Mouse (Mus musculus): ENCODE measurements around the gene Nrde2. TPM values are rescaled to one million over a fixed set of nuclear protein-coding genes. Genes with fewer than 3 reads are reported as not detected.

The Nrde2 gene
- polyA plus RNA-seq (2015; fragmentation: Nextera tagmentation; extraction: Ambion mirVana) = 7.8 and 8.6 TPM in 2 replicates

DNA sequence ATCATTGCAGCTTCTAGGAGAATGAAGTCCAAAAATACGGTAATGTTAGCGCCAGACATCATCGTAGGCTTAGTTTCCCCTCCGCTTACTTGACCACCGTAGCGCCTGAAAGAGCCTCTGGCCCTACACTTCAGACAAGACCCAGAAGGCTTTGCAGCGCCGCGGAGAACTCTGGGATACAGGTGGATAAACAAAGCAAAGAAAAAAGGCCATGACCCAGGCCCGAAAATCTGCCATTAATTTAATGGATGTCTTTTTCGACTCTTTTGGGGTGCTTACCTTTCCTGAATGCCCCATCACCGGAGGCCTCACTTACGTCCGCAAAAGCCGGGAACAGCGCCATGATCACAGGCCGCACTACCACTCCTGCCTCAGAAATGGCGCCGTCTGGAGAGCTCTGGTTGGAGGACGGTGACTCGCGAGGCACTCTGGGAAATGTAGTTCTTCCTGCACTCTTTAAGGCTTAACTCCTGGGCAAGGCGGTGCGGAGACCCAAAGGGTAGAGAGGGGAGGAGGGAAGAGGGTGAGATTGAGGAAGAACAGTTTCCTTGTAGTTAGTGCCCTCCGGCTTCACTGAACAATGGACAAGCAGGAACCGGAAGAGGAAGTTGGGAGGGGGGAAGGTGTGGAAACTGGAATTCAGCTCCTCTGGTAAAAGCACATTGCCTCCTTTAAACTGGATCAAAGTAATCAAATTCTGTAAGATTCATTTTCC is at the start of gene Nrde2:
TSS of gene Nrde2 (minus strand) at position 393 of the 715 bp plus-strand sequence.
- peak within 1 kb of the TSS; percentile 53 for H3K9ac ChIP-seq (ENCODE audit: low read depth, low read length)
- peak within 1 kb of the TSS; percentile 68 for H3K4me2 ChIP-seq (replicated peaks; ENCODE audit: low read depth)
- no peaks in the 10 kb centered on the region for H3K27me3 ChIP-seq (replicated peaks; ENCODE audit: control insufficient read depth, insufficient read depth, low read length)
- no peaks in the 10 kb centered on the region for H3K9me3 ChIP-seq (ENCODE audit: control insufficient read depth)
- peak; percentile 36 for TF ChIP-seq CTCF (IDR thresholded peaks at IDR 0.05; ENCODE audit: low read depth)
- peak within 1 kb of the TSS; percentile 47 for H3K4me3 ChIP-seq (ENCODE audit: low read depth, low read length)
- ATAC-seq = peak; percentile 96
- 0 out of 2 replicates have a peak, but pooled peaks cover 3% of the 10 kb centered on the region for H3K4me1 ChIP-seq (replicated peaks; ENCODE audit: control insufficient read depth, insufficient read depth, low read length)
- peak within 1 kb of the TSS; percentile 46; the same call in 1 of the 2 replicates for H3K27ac ChIP-seq (ENCODE audit: low read depth, low read length)
- under 1% methylated on average over 26 of the region's 26 CpGs for WGBS
- H3K36me3 ChIP-seq (ENCODE audit: control insufficient read depth, insufficient read depth) = no peaks in the 10 kb centered on the region

DNA sequence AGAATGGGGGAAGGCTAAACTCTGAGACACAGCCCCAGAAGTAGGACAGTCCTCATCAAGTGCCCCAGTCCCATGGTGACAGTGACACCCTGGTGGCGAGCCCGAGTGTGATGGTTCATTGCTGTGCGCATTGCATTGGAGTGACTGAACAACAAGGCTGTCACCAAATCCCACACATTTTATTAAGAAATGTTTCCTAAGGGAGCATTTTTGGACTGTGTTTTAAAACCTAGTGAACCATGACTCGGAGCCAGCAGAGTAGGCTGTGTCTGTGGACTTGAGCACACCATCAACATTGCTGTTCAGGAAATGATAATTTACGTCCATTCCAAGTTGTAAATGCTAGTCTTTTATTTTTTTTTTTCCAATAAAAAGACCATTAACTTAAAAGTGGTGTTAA is 47.5 kb upstream of the Nrde2 start:
- Histone ChIP-seq H3K4me2 (replicated peaks; ENCODE audit: low read depth) (no peak overlapping the region), H3K9me3 (ENCODE audit: control insufficient read depth) (no peaks in the 10 kb centered on the region), H3K9ac (ENCODE audit: low read depth, low read length) (no peak overlapping the region), H3K36me3 (ENCODE audit: control insufficient read depth, insufficient read depth) (peaks cover 67% of the 10 kb centered on the region), H3K27ac (ENCODE audit: low read depth, low read length) (no peak overlapping the region), H3K27me3 (replicated peaks; ENCODE audit: control insufficient read depth, insufficient read depth, low read length) (no peaks in the 10 kb centered on the region), H3K4me3 (ENCODE audit: low read depth, low read length) (no peak overlapping the region), H3K4me1 (replicated peaks; ENCODE audit: control insufficient read depth, insufficient read depth, low read length) (peaks cover 4% of the 10 kb centered on the region)
- TF ChIP-seq CTCF (IDR thresholded peaks at IDR 0.05; ENCODE audit: low read depth) = 0 out of 2 replicates have a peak, but pooled peaks have one; percentile 9
- WGBS = 83% methylated on average over 5 of the region's 5 CpGs
- ATAC-seq = no peak

DNA sequence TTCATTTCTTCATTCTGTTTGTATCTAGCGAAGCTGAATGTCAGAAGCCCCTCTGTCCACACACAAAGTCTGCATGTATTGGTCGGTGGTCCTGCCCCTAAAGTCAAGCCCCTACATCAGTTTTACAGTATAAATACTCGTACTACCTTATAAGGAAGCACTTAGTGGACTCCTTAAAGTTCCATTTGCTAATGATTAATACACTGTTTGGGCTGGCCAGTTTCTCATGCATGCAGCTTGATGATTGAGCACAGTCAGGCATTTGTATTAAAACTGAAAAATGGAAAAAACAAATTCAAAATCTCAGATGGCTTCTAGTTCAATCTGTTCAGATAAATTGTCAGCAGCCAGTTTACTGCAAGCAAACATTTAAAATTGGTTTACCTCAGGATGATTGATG is 47.1 kb upstream of the Nrde2 start:
- H3K27ac ChIP-seq (ENCODE audit: low read depth, low read length) = no peak overlapping the region
- TF ChIP-seq CTCF (IDR thresholded peaks at IDR 0.05; ENCODE audit: low read depth) = no peak
- ATAC-seq = no peak
- H3K9me3 ChIP-seq (ENCODE audit: control insufficient read depth) = no peaks in the 10 kb centered on the region
- peaks cover 4% of the 10 kb centered on the region for H3K4me1 ChIP-seq (replicated peaks; ENCODE audit: control insufficient read depth, insufficient read depth, low read length)
- no peak overlapping the region for H3K9ac ChIP-seq (ENCODE audit: low read depth, low read length)
- H3K27me3 ChIP-seq (replicated peaks; ENCODE audit: control insufficient read depth, insufficient read depth, low read length) = no peaks in the 10 kb centered on the region
- no peak overlapping the region for H3K4me2 ChIP-seq (replicated peaks; ENCODE audit: low read depth)
- WGBS = 73% methylated on average over 3 of the region's 3 CpGs
- H3K4me3 ChIP-seq (ENCODE audit: low read depth, low read length) = no peak overlapping the region
- peaks cover 67% of the 10 kb centered on the region for H3K36me3 ChIP-seq (ENCODE audit: control insufficient read depth, insufficient read depth)

DNA sequence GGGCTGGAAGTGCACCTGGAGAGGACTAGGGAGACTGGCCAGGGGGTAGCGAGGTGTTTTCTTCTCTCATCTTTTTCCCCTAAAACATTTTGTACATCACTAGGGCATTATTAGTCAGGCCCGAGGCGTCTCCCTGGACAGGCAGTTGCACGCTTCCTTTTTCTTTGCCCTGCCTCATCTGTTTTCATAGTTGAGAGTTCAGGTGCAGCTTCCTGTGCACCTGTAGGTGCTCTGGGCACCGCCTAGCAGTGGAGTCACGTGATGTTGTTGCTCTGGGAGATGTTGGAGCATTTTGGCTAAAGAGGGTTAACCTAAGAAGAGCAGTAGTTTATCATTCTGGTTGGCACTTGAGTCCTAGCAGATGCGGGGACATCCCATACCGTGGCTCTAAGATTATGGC is 45.7 kb upstream of the Nrde2 start:
- no peak for TF ChIP-seq CTCF (IDR thresholded peaks at IDR 0.05; ENCODE audit: low read depth)
- no peak overlapping the region for H3K4me3 ChIP-seq (ENCODE audit: low read depth, low read length)
- no peaks in the 10 kb centered on the region for H3K27me3 ChIP-seq (replicated peaks; ENCODE audit: control insufficient read depth, insufficient read depth, low read length)
- no peak for ATAC-seq
- peaks cover 67% of the 10 kb centered on the region for H3K36me3 ChIP-seq (ENCODE audit: control insufficient read depth, insufficient read depth)
- no peak overlapping the region for H3K9ac ChIP-seq (ENCODE audit: low read depth, low read length)
- no peaks in the 10 kb centered on the region for H3K9me3 ChIP-seq (ENCODE audit: control insufficient read depth)
- peak overlapping the region; percentile 24; the same call in 1 of the 2 replicates for H3K27ac ChIP-seq (ENCODE audit: low read depth, low read length)
- 76% methylated on average over 8 of the region's 8 CpGs for WGBS
- no peak overlapping the region for H3K4me2 ChIP-seq (replicated peaks; ENCODE audit: low read depth)
- H3K4me1 ChIP-seq (replicated peaks; ENCODE audit: control insufficient read depth, insufficient read depth, low read length) = peaks cover 4% of the 10 kb centered on the region

DNA sequence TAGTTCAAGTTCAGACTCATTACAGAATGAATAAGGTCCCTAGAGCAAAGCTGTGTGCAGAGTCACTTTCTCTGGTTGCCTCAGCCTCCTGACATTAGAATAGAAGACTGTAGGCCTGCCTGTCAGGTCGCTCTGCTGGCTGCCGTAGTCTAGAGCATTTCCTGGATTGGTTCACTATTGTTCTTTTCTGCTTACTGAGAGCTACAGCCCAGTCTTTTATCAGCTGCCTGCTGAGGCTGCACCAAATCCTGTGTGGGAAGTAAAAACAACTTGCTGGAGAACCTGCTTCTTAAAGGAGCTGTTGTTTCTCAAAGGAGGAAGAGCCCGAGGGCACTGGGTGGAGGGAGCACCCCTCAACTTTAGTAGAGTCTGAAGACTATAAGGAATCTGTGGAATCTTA is 44.3 kb upstream of the Nrde2 start:
- Histone ChIP-seq H3K27ac (ENCODE audit: low read depth, low read length) (0 out of 2 replicates have a peak overlapping the region, but pooled peaks have one; percentile 35), H3K4me3 (ENCODE audit: low read depth, low read length) (no peak overlapping the region), H3K4me2 (replicated peaks; ENCODE audit: low read depth) (no peak overlapping the region), H3K4me1 (replicated peaks; ENCODE audit: control insufficient read depth, insufficient read depth, low read length) (peaks cover 7% of the 10 kb centered on the region), H3K9ac (ENCODE audit: low read depth, low read length) (no peak overlapping the region), H3K9me3 (ENCODE audit: control insufficient read depth) (no peaks in the 10 kb centered on the region), H3K27me3 (replicated peaks; ENCODE audit: control insufficient read depth, insufficient read depth, low read length) (no peaks in the 10 kb centered on the region), H3K36me3 (ENCODE audit: control insufficient read depth, insufficient read depth) (peaks cover 59% of the 10 kb centered on the region)
- 48% methylated on average over 3 of the region's 3 CpGs for WGBS
- no peak for ATAC-seq
- TF ChIP-seq CTCF (IDR thresholded peaks at IDR 0.05; ENCODE audit: low read depth) = no peak

DNA sequence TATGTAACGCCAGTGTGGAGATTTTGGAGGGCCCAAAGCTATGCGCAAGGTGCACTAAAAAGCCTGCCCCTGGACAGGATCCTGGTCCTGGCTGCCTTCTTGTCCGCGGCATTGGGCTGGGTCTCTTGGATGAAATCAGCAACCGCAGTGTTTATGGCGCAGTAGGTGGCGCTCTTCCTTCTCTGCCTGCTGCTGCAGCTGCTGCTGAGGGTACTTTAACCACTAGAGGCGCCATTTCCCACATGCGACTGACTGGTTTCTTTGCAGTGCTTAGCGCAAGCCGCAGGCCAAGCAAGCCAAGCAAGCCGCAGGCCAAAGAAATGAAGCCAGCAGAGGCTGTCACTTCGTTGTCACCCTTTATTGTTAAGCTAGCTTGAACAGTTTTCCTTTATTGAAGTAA is 42.4 kb upstream of the Nrde2 start:
- Histone ChIP-seq H3K4me2 (replicated peaks; ENCODE audit: low read depth) (peak overlapping the region; percentile 97), H3K9me3 (ENCODE audit: control insufficient read depth) (no peaks in the 10 kb centered on the region), H3K36me3 (ENCODE audit: control insufficient read depth, insufficient read depth) (peaks cover 40% of the 10 kb centered on the region), H3K4me1 (replicated peaks; ENCODE audit: control insufficient read depth, insufficient read depth, low read length) (peaks cover 7% of the 10 kb centered on the region), H3K27ac (ENCODE audit: low read depth, low read length) (no peak overlapping the region), H3K9ac (ENCODE audit: low read depth, low read length) (peak overlapping the region; percentile 92), H3K4me3 (ENCODE audit: low read depth, low read length) (peak overlapping the region; percentile 99), H3K27me3 (replicated peaks; ENCODE audit: control insufficient read depth, insufficient read depth, low read length) (no peaks in the 10 kb centered on the region)
- TF ChIP-seq CTCF (IDR thresholded peaks at IDR 0.05; ENCODE audit: low read depth) = peak; percentile 100
- peak; percentile 15; the same call in 1 of the 2 replicates for ATAC-seq
- WGBS = 1% methylated on average over 13 of the region's 13 CpGs

Measured in intestine, postnatal 0 days (tissue).